Mouse (Mus musculus): ENCODE measurements around the gene Muc1.

The Muc1 gene

GRCm38 (mm10) chr3:89270891-89271290, 42.0 kb downstream of the Muc1 start:
- peak; percentile 84 for DNase-seq (ENCODE audit: inconsistent ontology term)

GRCm38 (mm10) chr3:89271760-89272159, 42.9 kb downstream of the Muc1 start:
- DNase-seq (ENCODE audit: inconsistent ontology term): peak; percentile 64

GRCm38 (mm10) chr3:89276061-89276460, 47.2 kb downstream of the Muc1 start:
- no peak for DNase-seq (ENCODE audit: inconsistent ontology term)

- peak; percentile 50 for DNase-seq (ENCODE audit: inconsistent ontology term)
Measured at GRCm38 (mm10) chr3:89277281-89278021, 48.6 kb downstream of the Muc1 start.

GRCm38 (mm10) chr3:89278107-89278506, 49.2 kb downstream of the Muc1 start:
- DNase-seq (ENCODE audit: inconsistent ontology term): no peak

GRCm38 (mm10) chr3:89278643-89279042, 49.8 kb downstream of the Muc1 start:
- DNase-seq (ENCODE audit: inconsistent ontology term): no peak

GRCm38 (mm10) chr3:89279153-89279890, 50.5 kb downstream of the Muc1 start:
- DNase-seq (ENCODE audit: inconsistent ontology term): peak; percentile 95

- DNase-seq (ENCODE audit: inconsistent ontology term): peak; percentile 88
Measured at GRCm38 (mm10) chr3:89280050-89280605, 51.3 kb downstream of the Muc1 start.

GRCm38 (mm10) chr3:89280606-89281511, 52.0 kb downstream of the Muc1 start, which contains the start of gene Efna1:
Gene Efna1, minus strand, starts transcription at chr3:89281142.
- DNase-seq (ENCODE audit: inconsistent ontology term): peak; percentile 51

GRCm38 (mm10) chr3:89281579-89282290, 52.9 kb downstream of the Muc1 start:
- peak; percentile 87 for DNase-seq (ENCODE audit: inconsistent ontology term)

GRCm38 (mm10) chr3:89282291-89282643, 53.4 kb downstream of the Muc1 start:
- no peak for DNase-seq (ENCODE audit: inconsistent ontology term)
